Comparison of ENCODE assay signal across 29 mouse cellular contexts in genomic region chr19:42246626-42247025, GRCm38 (mm10). TPM values are rescaled to one million over a fixed set of nuclear protein-coding genes. Genes with fewer than 3 reads are reported as not detected.
DNase-seq lines count a peak whose midpoint lies in the region; ATAC-seq and TF ChIP-seq lines count a peak whose summit lies in the region.
"Had no signal": no experiment of that assay in that cellular context is flagged by ENCODE, and none has a peak within 500 bp of the region (broad histone marks: within the 10 kb centered on the region; RNA-seq: fewer than 3 reads in every experiment).

No protein-coding gene starts in this region.

- H3K4me3 ChIP-seq in forebrain, postnatal 0 days (ENCODE audit: low read depth, low read length), result no peak overlapping the region
- H3K4me3 ChIP-seq in forebrain, embryonic 13.5 days, result no peak overlapping the region
- H3K4me3 ChIP-seq in testis, adult 2 months (ENCODE audit: control insufficient read depth, low read depth, low read length), result peak overlapping the region; percentile 80
- H3K4me3 ChIP-seq: forebrain, embryonic 10.5 days; gastrocnemius, adult 2 months; heart, embryonic 12.5 days; heart, embryonic 15.5 days had no signal

- no peak for TF ChIP-seq CTCF in forebrain, postnatal 0 days (IDR thresholded peaks at IDR 0.05; ENCODE audit: low read depth)
- no peak for TF ChIP-seq CTCF in testis, adult 2 months (IDR thresholded peaks at IDR 0.05; ENCODE audit: control insufficient read depth, insufficient read depth, insufficient replicate concordance, low read depth, low read length)

- no peak overlapping the region for H3K4me2 ChIP-seq in forebrain, postnatal 0 days (ENCODE audit: low read depth)
- H3K4me2 ChIP-seq in forebrain, embryonic 13.5 days, result no peak overlapping the region
- H3K4me2 ChIP-seq: heart, embryonic 12.5 days; heart, embryonic 15.5 days; hindbrain, embryonic 14.5 days had no signal

- H3K4me1 ChIP-seq in forebrain, postnatal 0 days (ENCODE audit: insufficient read depth), result no peaks in the 10 kb centered on the region
- 0 out of 2 replicates have a peak, but pooled peaks cover 3% of the 10 kb centered on the region for H3K4me1 ChIP-seq in forebrain, embryonic 13.5 days
- peaks cover 6% of the 10 kb centered on the region for H3K4me1 ChIP-seq in testis, adult 2 months (ENCODE audit: control insufficient read depth, insufficient read depth, low read length)
- H3K4me1 ChIP-seq: heart, embryonic 15.5 days had no signal

- no peak overlapping the region for H3K9ac ChIP-seq in forebrain, postnatal 0 days
- no peak overlapping the region for H3K9ac ChIP-seq in forebrain, embryonic 13.5 days
- H3K9ac ChIP-seq: heart, embryonic 12.5 days; heart, embryonic 15.5 days; hindbrain, embryonic 14.5 days had no signal

- DNase-seq in forebrain, postnatal 0 days, result no peak
- no peak for DNase-seq in testis, postnatal 10 days (ENCODE audit: low spot score)
- peak; percentile 66 for DNase-seq in brain, adult 2 months (ENCODE audit: low read depth, low spot score)
- DNase-seq in MN1 (ENCODE audit: low spot score), result no peak
- no peak for DNase-seq in cerebellum, postnatal 10 days
- DNase-seq: adrenal gland, adult 2 months; adrenal gland, postnatal 14 days; B cell, adult 2 months; cerebellum, adult 11-12 months; cerebellum, adult 8-10 months; cerebellum, postnatal 14 days; gastrocnemius, adult 2 months; gastrocnemius, postnatal 14 days; heart, adult 18-20 months; heart, postnatal 10 days; heart, postnatal 36 days; kidney, adult 18-20 months had no signal

- peak overlapping the region; percentile 35; the same call in 1 of the 2 replicates for H3K27ac ChIP-seq in forebrain, postnatal 0 days (ENCODE audit: low read depth, low read length)
- no peak overlapping the region for H3K27ac ChIP-seq in forebrain, embryonic 13.5 days
- H3K27ac ChIP-seq in testis, adult 2 months (ENCODE audit: control insufficient read depth, insufficient read depth, low read depth, low read length), result no peak overlapping the region
- H3K27ac ChIP-seq: forebrain, embryonic 10.5 days; gastrocnemius, adult 2 months; heart, embryonic 15.5 days; hindbrain, embryonic 14.5 days; hindbrain, postnatal 0 days had no signal

- 38% methylated on average over 5 of the region's 5 CpGs for WGBS in forebrain, postnatal 0 days
- WGBS in forebrain, embryonic 13.5 days, result 48% methylated on average over 5 of the region's 5 CpGs

- TF ChIP-seq POLR2A in testis, adult 2 months (IDR thresholded peaks at IDR 0.05; ENCODE audit: control insufficient read depth, low read depth, low read length), result no peak

- no peaks in the 10 kb centered on the region; the same call in 1 of the 2 replicates for H3K27me3 ChIP-seq in forebrain, postnatal 0 days (ENCODE audit: insufficient read depth, low read length)
- 0 out of 2 replicates have a peak, but pooled peaks cover 6% of the 10 kb centered on the region for H3K27me3 ChIP-seq in forebrain, embryonic 13.5 days
- H3K27me3 ChIP-seq in testis, adult 2 months (ENCODE audit: control insufficient read depth, insufficient read depth, low read length), result no peaks in the 10 kb centered on the region
- H3K27me3 ChIP-seq: heart, embryonic 15.5 days had no signal

- H3K36me3 ChIP-seq in forebrain, postnatal 0 days (ENCODE audit: insufficient read depth), result no peaks in the 10 kb centered on the region
- H3K36me3 ChIP-seq in forebrain, embryonic 13.5 days (ENCODE audit: poor library complexity, severe bottlenecking), result no peaks in the 10 kb centered on the region
- H3K36me3 ChIP-seq in testis, adult 2 months (ENCODE audit: control insufficient read depth, insufficient read depth, low read length), result no peaks in the 10 kb centered on the region
- H3K36me3 ChIP-seq: forebrain, embryonic 10.5 days; G1E; heart, embryonic 12.5 days; heart, embryonic 15.5 days had no signal

- no peaks in the 10 kb centered on the region for H3K9me3 ChIP-seq in forebrain, postnatal 0 days (ENCODE audit: low read length)
- no peaks in the 10 kb centered on the region for H3K9me3 ChIP-seq in forebrain, embryonic 13.5 days (replicated peaks)
- H3K9me3 ChIP-seq: forebrain, embryonic 10.5 days; G1E; heart, embryonic 12.5 days; heart, embryonic 15.5 days had no signal

- ATAC-seq in forebrain, postnatal 0 days, result no peak
- ATAC-seq in forebrain, embryonic 13.5 days, result no peak
- ATAC-seq: forebrain, embryonic 14.5 days; hindbrain, postnatal 0 days; inflammation-experienced regulatory T-cells, adult 6 months; intestine, embryonic 16.5 days had no signal

RNA-seq across cellular contexts. Expression of gene Golga7b, which starts 0.7 kb away (rescaled TPM):
- 79.1 and 90.1 TPM in 2 replicates for total RNA-seq in forebrain, postnatal 0 days (2014; rRNA removed)
- 44.7 and 61.4 TPM in 2 replicates for polyA plus RNA-seq in forebrain, postnatal 0 days (2015; fragmentation: Nextera tagmentation; extraction: Ambion mirVana)
- polyA plus RNA-seq in forebrain, embryonic 13.5 days (2015; fragmentation: Nextera tagmentation; extraction: Ambion mirVana), result 12.9 and 14.9 TPM in 2 replicates
- 6.7 and 8.7 TPM in 2 replicates for polyA plus RNA-seq in testis, adult 2 months (2012; rRNA removed)
- polyA plus RNA-seq: G1E; inflammation-experienced regulatory T-cells, adult 6 months had no signal

RNA-seq across cellular contexts. Expression of gene Sfrp5, which starts 44.6 kb away (rescaled TPM):
- total RNA-seq in forebrain, postnatal 0 days (2014; rRNA removed), result 1.8 and 3.7 TPM in 2 replicates
- polyA plus RNA-seq in forebrain, postnatal 0 days (2015; fragmentation: Nextera tagmentation; extraction: Ambion mirVana), result 2.7 and 3.4 TPM in 2 replicates
- polyA plus RNA-seq in forebrain, embryonic 13.5 days (2015; fragmentation: Nextera tagmentation; extraction: Ambion mirVana), result 0.21 TPM in 1 of 2 replicates, not detected in the other
- polyA plus RNA-seq in testis, adult 2 months (2012; rRNA removed), result 0.10 TPM in 1 of 2 replicates, not detected in the other
- total RNA-seq: CH12.LX, G1E had no signal
- polyA plus RNA-seq: G1E; inflammation-experienced regulatory T-cells, adult 6 months had no signal
